Mouse (Mus musculus): ENCODE data around the gene Carns1.

Gene Carns1

GRCm38 (mm10) chr19:4175368-4175947 lies at the start of gene Carns1:
Gene Carns1 (minus strand): TSS chr19:4175479.
- no peak for DNase-seq

GRCm38 (mm10) chr19:4222165-4222564 lies 46.9 kb upstream of the Carns1 start:
- no peak for DNase-seq

GRCm38 (mm10) chr19:4220957-4221743 lies 45.9 kb upstream of the Carns1 start:
- DNase-seq = no peak

GRCm38 (mm10) chr19:4220416-4220815 lies 45.1 kb upstream of the Carns1 start:
- no peak for DNase-seq

GRCm38 (mm10) chr19:4219943-4220342 lies 44.7 kb upstream of the Carns1 start:
- DNase-seq = no peak

- DNase-seq = no peak
These were observed 43.5 kb upstream of the Carns1 start for GRCm38 (mm10) chr19:4218784-4219183.

- no peak for DNase-seq
These were observed 43.0 kb upstream of the Carns1 start for GRCm38 (mm10) chr19:4218293-4218692.

- no peak for DNase-seq
These were observed 42.6 kb upstream of the Carns1 start for GRCm38 (mm10) chr19:4217855-4218254.

GRCm38 (mm10) chr19:4217140-4217539 lies 41.9 kb upstream of the Carns1 start:
- no peak for DNase-seq

GRCm38 (mm10) chr19:4216041-4216685 lies 40.9 kb upstream of the Carns1 start:
- DNase-seq = no peak

- DNase-seq = no peak
These were observed 40.2 kb upstream of the Carns1 start for GRCm38 (mm10) chr19:4215451-4215840.

- no peak for DNase-seq
These were observed 39.6 kb upstream of the Carns1 start for GRCm38 (mm10) chr19:4214771-4215450.

- DNase-seq = no peak
These were observed 38.9 kb upstream of the Carns1 start, which contains the start of the genes Clcf1 and AC109138.7 for GRCm38 (mm10) chr19:4214071-4214770. Gene Clcf1 (plus strand): TSS chr19:4214238. Gene AC109138.7 (plus strand): TSS chr19:4214357.

- DNase-seq = no peak
These were observed 38.3 kb upstream of the Carns1 start for GRCm38 (mm10) chr19:4213524-4213974.

GRCm38 (mm10) chr19:4211891-4212588 lies 36.8 kb upstream of the Carns1 start:
- DNase-seq = no peak

- no peak for DNase-seq
These were observed 33.3 kb upstream of the Carns1 start for GRCm38 (mm10) chr19:4208563-4208962.

- DNase-seq = no peak
These were observed 31.7 kb upstream of the Carns1 start for GRCm38 (mm10) chr19:4206971-4207370.

- no peak for DNase-seq
These were observed 29.6 kb upstream of the Carns1 start for GRCm38 (mm10) chr19:4204889-4205288.

GRCm38 (mm10) chr19:4203604-4204326 lies 28.5 kb upstream of the Carns1 start:
- no peak for DNase-seq

GRCm38 (mm10) chr19:4203148-4203547 lies 27.9 kb upstream of the Carns1 start:
- DNase-seq = no peak

- no peak for DNase-seq
These were observed 26.9 kb upstream of the Carns1 start for GRCm38 (mm10) chr19:4202149-4202548.

All from thymus, adult 18-20 months (tissue).